Mouse (Mus musculus): ENCODE data around the gene Tyk2.

DNA sequence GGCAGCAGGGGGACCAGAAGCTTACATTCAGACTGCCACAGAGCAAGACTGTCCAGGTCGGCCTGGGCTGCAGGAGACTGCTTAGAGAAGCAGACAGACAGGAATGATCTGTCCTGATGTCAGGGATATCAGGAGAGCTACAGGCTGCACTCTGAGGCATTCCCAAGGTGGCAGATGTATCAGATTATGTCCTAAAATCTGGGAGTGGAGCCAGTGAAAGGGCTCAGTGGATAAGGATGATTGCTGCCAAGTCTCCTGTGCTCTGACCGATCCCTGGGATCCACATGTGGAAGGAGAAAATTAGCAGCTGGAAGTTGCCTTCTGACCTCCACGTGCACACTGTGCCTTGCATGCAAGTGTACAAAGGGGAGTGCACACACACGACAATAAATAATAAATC, 49.4 kb upstream of the Tyk2 start:
- TF ChIP-seq POLR2A (IDR thresholded peaks at IDR 0.05; ENCODE audit: insufficient read length, low read depth), result no peak
- TF ChIP-seq MAX (IDR thresholded peaks at IDR 0.05; ENCODE audit: low read depth), result no peak

Measured in myocyte (in vitro differentiated cells).